Mouse (Mus musculus): ENCODE data around the gene Map3k11. TPM values are rescaled to one million over a fixed set of nuclear protein-coding genes. Genes with fewer than 3 reads are reported as not detected.

Gene Map3k11
- polyA plus RNA-seq, 1 experiment = 19.0 TPM

- TF ChIP-seq CEBPB (IDR thresholded peaks at IDR 0.05; ENCODE audit: insufficient read depth, poor library complexity, severe bottlenecking) = no peak
- peak; percentile 67 for TF ChIP-seq POLR2A (IDR thresholded peaks at IDR 0.05; ENCODE audit: insufficient read length, low read depth)
- no peak for TF ChIP-seq POLR2AphosphoS2 (IDR thresholded peaks at IDR 0.05; ENCODE audit: insufficient read length, low read depth)
- TF ChIP-seq REST (IDR thresholded peaks at IDR 0.05; ENCODE audit: insufficient read depth, insufficient read length) = no peak
- no peak for TF ChIP-seq E2F4 (IDR thresholded peaks at IDR 0.05; ENCODE audit: insufficient read depth)
- TF ChIP-seq MAX (IDR thresholded peaks at IDR 0.05; ENCODE audit: low read depth) = no peak
- TF ChIP-seq MYOG (IDR thresholded peaks at IDR 0.05; ENCODE audit: control insufficient read depth in 1 of 3, insufficient read depth in 1 of 3, insufficient read length in 2 of 3, low read depth in 2 of 3) = peak in 1 of 3 experiments; percentile 63
- TF ChIP-seq MYOD1 (IDR thresholded peaks at IDR 0.05; ENCODE audit: control insufficient read depth in 1 of 3, insufficient read length in 2 of 3, low read depth in 2 of 3) = peak in 1 of 3 experiments; percentile 23
- peaks cover 19% of the 10 kb centered on the region for H3K79me2 ChIP-seq (ENCODE audit: control insufficient read depth, insufficient read depth)
These were observed 53.2 kb downstream of the Map3k11 start for GRCm38 (mm10) chr19:5741641-5742240.

GRCm38 (mm10) chr19:5742241-5742641 lies 53.7 kb downstream of the Map3k11 start:
- Histone ChIP-seq H3K36me3 (ENCODE audit: control insufficient read depth, insufficient read depth) (no peaks in the 10 kb centered on the region), H3K79me2 (ENCODE audit: control insufficient read depth, insufficient read depth) (peaks cover 19% of the 10 kb centered on the region), H3K27me3 (ENCODE audit: control insufficient read depth, insufficient read depth, insufficient read length) (no peaks in the 10 kb centered on the region), H3K4me3 (peak overlapping the region; percentile 76), H3K4me2 (ENCODE audit: low read depth) (peak overlapping the region; percentile 91), H3ac (ENCODE audit: control insufficient read depth, insufficient read length) (peak overlapping the region; percentile 50)
- no peak for TF ChIP-seq REST (IDR thresholded peaks at IDR 0.05; ENCODE audit: insufficient read depth, insufficient read length)
- TF ChIP-seq MYOG (IDR thresholded peaks at IDR 0.05; ENCODE audit: control insufficient read depth in 1 of 3, insufficient read depth in 1 of 3, insufficient read length in 2 of 3, low read depth in 2 of 3) = peak in 1 of 3 experiments; percentile 2
- TF ChIP-seq SRF (IDR thresholded peaks at IDR 0.05; ENCODE audit: control insufficient read depth, insufficient read length, low read depth) = no peak
- TF ChIP-seq MYOD1 (IDR thresholded peaks at IDR 0.05; ENCODE audit: control insufficient read depth in 1 of 3, insufficient read length in 2 of 3, low read depth in 2 of 3) = peak in 1 of 3 experiments; percentile 20
- no peak for TF ChIP-seq TCF3 (IDR thresholded peaks at IDR 0.05; ENCODE audit: insufficient read length, low read depth)
- TF ChIP-seq POLR2A (IDR thresholded peaks at IDR 0.05; ENCODE audit: insufficient read length, low read depth) = no peak
- no peak for TF ChIP-seq USF1 (IDR thresholded peaks at IDR 0.05; ENCODE audit: low read depth)
- no peak for TF ChIP-seq POLR2AphosphoS2 (IDR thresholded peaks at IDR 0.05; ENCODE audit: insufficient read length, low read depth)
- no peak for TF ChIP-seq E2F4 (IDR thresholded peaks at IDR 0.05; ENCODE audit: insufficient read depth)
- no peak for TF ChIP-seq TCF12 (IDR thresholded peaks at IDR 0.05; ENCODE audit: insufficient read depth, poor library complexity, severe bottlenecking)
- no peak for TF ChIP-seq MAX (IDR thresholded peaks at IDR 0.05; ENCODE audit: low read depth)
- TF ChIP-seq CEBPB (IDR thresholded peaks at IDR 0.05; ENCODE audit: insufficient read depth, poor library complexity, severe bottlenecking) = no peak

More at GRCm38 (mm10) chr19:5741641-5742240, 53.2 kb downstream of the Map3k11 start:
- peak overlapping the region; percentile 76 for H3K4me3 ChIP-seq
- peak overlapping the region; percentile 91 for H3K4me2 ChIP-seq (ENCODE audit: low read depth)
- no peaks in the 10 kb centered on the region for H3K36me3 ChIP-seq (ENCODE audit: control insufficient read depth, insufficient read depth)
- H3ac ChIP-seq (ENCODE audit: control insufficient read depth, insufficient read length) = peak overlapping the region; percentile 50
- peaks cover 5% of the 10 kb centered on the region for H3K27me3 ChIP-seq (ENCODE audit: control insufficient read depth, insufficient read depth, insufficient read length)

- H3K4me2 ChIP-seq (ENCODE audit: low read depth) = peak overlapping the region; percentile 91
- H3K4me3 ChIP-seq = peak overlapping the region; percentile 76
- peaks cover 19% of the 10 kb centered on the region for H3K79me2 ChIP-seq (ENCODE audit: control insufficient read depth, insufficient read depth)
- peak in 1 of 3 experiments; percentile 49 for TF ChIP-seq MYOD1 (IDR thresholded peaks at IDR 0.05; ENCODE audit: control insufficient read depth in 1 of 3, insufficient read length in 2 of 3, low read depth in 2 of 3)
- no peak for TF ChIP-seq USF1 (IDR thresholded peaks at IDR 0.05; ENCODE audit: low read depth)
- no peak for TF ChIP-seq SRF (IDR thresholded peaks at IDR 0.05; ENCODE audit: control insufficient read depth, insufficient read length, low read depth)
- TF ChIP-seq REST (IDR thresholded peaks at IDR 0.05; ENCODE audit: insufficient read depth, insufficient read length) = no peak
- no peak for TF ChIP-seq CEBPB (IDR thresholded peaks at IDR 0.05; ENCODE audit: insufficient read depth, poor library complexity, severe bottlenecking)
- TF ChIP-seq POLR2A (IDR thresholded peaks at IDR 0.05; ENCODE audit: insufficient read length, low read depth) = peak; percentile 25
- TF ChIP-seq MYOG (IDR thresholded peaks at IDR 0.05; ENCODE audit: control insufficient read depth in 1 of 3, insufficient read depth in 1 of 3, insufficient read length in 2 of 3, low read depth in 2 of 3) = peak in 1 of 3 experiments; percentile 21
- no peaks in the 10 kb centered on the region for H3K36me3 ChIP-seq (ENCODE audit: control insufficient read depth, insufficient read depth)
- no peaks in the 10 kb centered on the region for H3K27me3 ChIP-seq (ENCODE audit: control insufficient read depth, insufficient read depth, insufficient read length)
- H3ac ChIP-seq (ENCODE audit: control insufficient read depth, insufficient read length) = peak overlapping the region; percentile 50
These were observed 55.0 kb downstream of the Map3k11 start for GRCm38 (mm10) chr19:5743576-5743975.

- H3K4me2 ChIP-seq (ENCODE audit: low read depth) = no peak overlapping the region
- H3K4me3 ChIP-seq = no peak overlapping the region
- TF ChIP-seq REST (IDR thresholded peaks at IDR 0.05; ENCODE audit: insufficient read depth, insufficient read length) (no peak), E2F4 (IDR thresholded peaks at IDR 0.05; ENCODE audit: insufficient read depth) (no peak), TCF12 (IDR thresholded peaks at IDR 0.05; ENCODE audit: insufficient read depth, poor library complexity, severe bottlenecking) (no peak), POLR2A (IDR thresholded peaks at IDR 0.05; ENCODE audit: insufficient read length, low read depth) (no peak), MAX (IDR thresholded peaks at IDR 0.05; ENCODE audit: low read depth) (no peak), SRF (IDR thresholded peaks at IDR 0.05; ENCODE audit: control insufficient read depth, insufficient read length, low read depth) (no peak), POLR2AphosphoS2 (IDR thresholded peaks at IDR 0.05; ENCODE audit: insufficient read length, low read depth) (no peak), MYOD1 (IDR thresholded peaks at IDR 0.05; ENCODE audit: control insufficient read depth in 1 of 3, insufficient read length in 2 of 3, low read depth in 2 of 3) (no peak), USF1 (IDR thresholded peaks at IDR 0.05; ENCODE audit: low read depth) (no peak), CEBPB (IDR thresholded peaks at IDR 0.05; ENCODE audit: insufficient read depth, poor library complexity, severe bottlenecking) (no peak), MYOG (IDR thresholded peaks at IDR 0.05; ENCODE audit: control insufficient read depth in 1 of 3, insufficient read depth in 1 of 3, insufficient read length in 2 of 3, low read depth in 2 of 3) (no peak), TCF3 (IDR thresholded peaks at IDR 0.05; ENCODE audit: insufficient read length, low read depth) (no peak)
- H3ac ChIP-seq (ENCODE audit: control insufficient read depth, insufficient read length) = no peak overlapping the region
- no peaks in the 10 kb centered on the region for H3K27me3 ChIP-seq (ENCODE audit: control insufficient read depth, insufficient read depth, insufficient read length)
- H3K79me2 ChIP-seq (ENCODE audit: control insufficient read depth, insufficient read depth) = peaks cover 19% of the 10 kb centered on the region
- H3K36me3 ChIP-seq (ENCODE audit: control insufficient read depth, insufficient read depth) = no peaks in the 10 kb centered on the region
These were observed 57.5 kb downstream of the Map3k11 start for GRCm38 (mm10) chr19:5745756-5746710.
